Mouse (Mus musculus): ENCODE results near the gene Apoe.

Gene Apoe

DNA sequence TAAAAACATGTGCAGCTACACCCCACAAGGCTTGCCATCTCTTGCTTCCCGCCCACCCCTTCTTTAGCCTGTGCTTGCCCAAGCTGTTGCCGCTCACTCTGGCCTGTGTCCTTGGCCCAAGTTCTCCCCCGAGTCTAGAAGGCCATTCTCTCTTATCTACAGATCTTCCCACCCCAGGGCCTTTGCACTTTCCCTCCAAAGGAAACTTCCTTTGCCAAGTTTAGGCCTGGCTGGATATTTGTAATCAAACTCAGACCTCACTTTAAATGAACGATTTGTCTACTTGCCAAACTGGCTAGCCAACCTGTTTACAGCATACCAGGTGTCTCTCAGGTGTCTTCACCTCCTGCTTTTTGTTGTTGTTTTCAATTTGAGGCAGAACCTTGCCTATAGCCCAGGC, 8.1 kb downstream of the Apoe start:
- peak; percentile 82; the same call in 1 of the 2 replicates for TF ChIP-seq GATA4 (IDR thresholded peaks at IDR 0.05; ENCODE audit: insufficient replicate concordance, low read length)

DNA sequence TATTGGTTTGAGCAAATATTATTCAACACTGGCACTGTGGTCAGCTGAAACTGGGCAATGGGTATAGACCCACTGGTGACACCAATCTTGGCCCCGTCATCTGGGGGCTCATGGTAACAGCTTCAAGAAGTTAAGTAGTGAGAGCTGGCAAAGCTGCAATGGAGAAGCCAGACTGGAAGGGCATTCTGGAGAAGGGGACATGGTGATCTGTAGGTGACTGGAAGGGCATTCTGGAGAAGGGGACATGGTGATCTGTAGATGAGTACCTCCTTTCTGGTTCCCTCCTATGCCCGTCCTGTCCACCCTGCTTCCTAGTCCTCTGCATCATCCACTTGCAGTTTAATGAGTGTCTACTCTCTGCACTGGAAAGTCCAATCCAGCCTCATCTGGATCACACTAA, 10.4 kb downstream of the Apoe start:
- no peak for TF ChIP-seq GATA4 (IDR thresholded peaks at IDR 0.05; ENCODE audit: insufficient replicate concordance, low read length)

DNA sequence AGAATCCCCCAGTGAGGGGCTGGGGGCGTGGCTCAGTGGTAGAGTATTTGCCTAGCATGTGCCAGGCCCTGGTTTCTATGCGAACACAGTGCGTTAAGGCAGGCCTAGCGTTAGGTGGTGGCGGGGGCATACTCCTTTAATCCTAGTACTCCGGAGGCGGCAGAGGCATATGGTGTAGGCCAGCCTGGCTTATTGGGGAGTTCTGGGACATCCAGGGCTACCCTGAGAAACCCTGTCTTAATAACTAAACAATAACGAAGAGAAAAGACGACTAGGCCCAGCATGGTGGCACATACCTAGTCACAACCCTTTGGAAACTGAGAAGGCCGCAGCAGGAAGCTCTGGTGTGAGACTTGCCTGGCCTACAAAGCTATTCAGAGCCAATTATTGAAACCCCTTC, 10.9 kb downstream of the Apoe start:
- no peak for TF ChIP-seq GATA4 (IDR thresholded peaks at IDR 0.05; ENCODE audit: insufficient replicate concordance, low read length)

DNA sequence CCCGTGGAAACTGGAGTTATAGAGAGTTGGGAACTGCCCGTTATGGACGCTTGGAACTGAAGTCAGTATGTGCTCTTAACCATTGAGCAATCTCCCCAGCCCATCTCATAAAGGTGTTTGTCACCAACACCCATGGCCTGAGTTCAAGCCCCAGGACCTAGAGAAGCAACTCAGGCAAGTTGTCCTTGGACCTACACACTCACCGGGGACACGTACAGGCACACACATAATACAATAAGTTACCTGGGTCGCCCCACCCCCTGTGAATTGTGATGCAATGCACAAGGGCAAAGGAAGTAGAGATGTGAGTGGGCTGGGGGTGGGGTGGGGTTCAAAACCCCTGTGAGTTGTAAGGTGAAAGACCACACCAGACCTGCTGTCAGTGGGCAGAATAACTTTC, 12.5 kb downstream of the Apoe start:
- TF ChIP-seq GATA4 (IDR thresholded peaks at IDR 0.05; ENCODE audit: insufficient replicate concordance, low read length), result no peak

DNA sequence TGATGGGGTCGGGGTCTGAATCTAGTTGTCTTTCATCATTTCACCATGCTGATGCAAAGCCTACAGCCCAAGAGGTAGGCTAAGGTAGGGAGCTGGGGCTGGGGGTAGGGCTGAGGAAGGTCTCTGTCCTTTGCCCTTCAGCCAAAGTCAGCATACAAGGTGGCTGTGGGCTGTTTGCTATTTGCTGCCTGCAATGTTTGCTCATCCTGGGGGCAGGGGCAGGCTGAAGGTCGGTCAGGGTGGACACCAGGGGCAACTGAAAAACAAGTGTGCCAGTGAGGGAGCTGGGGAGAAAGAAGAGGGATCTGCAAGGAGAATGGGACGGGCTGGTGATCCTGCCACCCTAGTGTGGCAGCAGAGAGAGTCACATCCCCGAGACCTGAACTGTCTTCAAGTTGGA, 13.6 kb downstream of the Apoe start:
- no peak for TF ChIP-seq GATA4 (IDR thresholded peaks at IDR 0.05; ENCODE audit: insufficient replicate concordance, low read length)

DNA sequence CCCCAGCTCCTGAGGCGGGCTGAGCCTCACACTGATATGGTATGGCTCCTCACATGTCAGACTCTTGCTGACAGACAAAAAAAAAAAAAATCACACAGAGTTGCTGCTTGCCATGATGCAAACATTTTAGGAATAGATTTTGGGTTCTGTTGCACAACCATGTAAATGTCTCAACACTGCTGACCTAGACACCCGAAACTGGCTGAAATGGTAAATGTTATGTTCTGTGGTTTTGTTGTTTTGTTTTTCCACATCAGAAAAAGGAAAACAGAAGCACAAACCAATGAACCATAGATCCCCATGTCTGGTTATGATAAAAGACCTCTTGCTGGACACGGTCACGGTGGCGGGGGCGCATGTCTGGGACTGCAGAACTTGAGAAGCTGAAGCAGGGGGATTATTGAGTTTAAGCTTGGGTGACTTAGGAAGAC, 15.2 kb downstream of the Apoe start:
- TF ChIP-seq GATA4 (IDR thresholded peaks at IDR 0.05; ENCODE audit: insufficient replicate concordance, low read length), result no peak

DNA sequence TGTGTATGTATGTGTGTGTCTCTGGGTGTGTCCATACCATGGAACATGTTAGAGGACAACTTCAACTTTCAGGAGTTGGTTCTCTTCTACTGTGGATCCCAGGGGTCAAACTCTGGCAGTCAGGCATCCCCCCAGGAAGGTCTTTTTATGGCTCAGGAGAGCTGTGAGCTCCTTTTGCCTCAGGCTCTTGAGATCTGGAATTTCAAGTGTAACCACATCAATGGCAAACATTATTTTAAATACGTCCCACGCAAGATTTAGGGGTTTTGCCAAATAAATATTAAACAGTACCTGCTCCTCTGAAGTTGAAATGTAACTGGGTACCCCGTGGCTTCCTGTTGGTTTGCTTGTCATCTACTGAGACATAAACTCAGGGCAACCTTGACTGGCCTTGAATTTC, 16.0 kb downstream of the Apoe start:
- TF ChIP-seq GATA4 (IDR thresholded peaks at IDR 0.05; ENCODE audit: insufficient replicate concordance, low read length), result no peak

DNA sequence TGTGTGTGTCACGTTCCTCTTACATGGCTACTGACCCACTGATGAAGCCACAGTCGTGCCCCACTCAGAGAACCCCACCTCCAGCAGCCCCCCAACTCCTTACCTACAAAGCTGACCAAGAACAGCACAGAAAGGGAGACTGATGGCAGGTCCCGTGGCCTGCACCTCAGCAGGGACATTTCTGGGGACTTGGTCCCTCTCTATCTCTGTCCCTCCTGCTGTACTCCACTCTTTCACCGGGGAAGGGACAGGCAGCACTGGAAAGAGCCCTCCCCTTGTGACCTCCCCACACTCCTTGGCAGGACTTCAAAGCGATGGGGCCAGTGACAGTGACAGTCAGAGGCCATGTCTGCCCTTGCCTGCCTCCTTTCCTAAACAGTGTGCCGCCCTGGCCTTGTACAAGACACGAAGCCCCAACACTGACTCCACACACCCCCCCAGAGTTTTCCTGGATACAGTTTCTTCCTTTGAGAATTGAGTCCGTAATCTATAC, 17.7 kb downstream of the Apoe start, which contains the start of the genes Gm44805 and Apoc4:
Gene Gm44805 (minus strand): TSS at position 222 of the 493 bp plus-strand sequence.
Gene Apoc4 (minus strand): TSS at position 278 of the 493 bp plus-strand sequence.
- peak; percentile 18; the same call in 1 of the 2 replicates for TF ChIP-seq GATA4 (IDR thresholded peaks at IDR 0.05; ENCODE audit: insufficient replicate concordance, low read length)

DNA sequence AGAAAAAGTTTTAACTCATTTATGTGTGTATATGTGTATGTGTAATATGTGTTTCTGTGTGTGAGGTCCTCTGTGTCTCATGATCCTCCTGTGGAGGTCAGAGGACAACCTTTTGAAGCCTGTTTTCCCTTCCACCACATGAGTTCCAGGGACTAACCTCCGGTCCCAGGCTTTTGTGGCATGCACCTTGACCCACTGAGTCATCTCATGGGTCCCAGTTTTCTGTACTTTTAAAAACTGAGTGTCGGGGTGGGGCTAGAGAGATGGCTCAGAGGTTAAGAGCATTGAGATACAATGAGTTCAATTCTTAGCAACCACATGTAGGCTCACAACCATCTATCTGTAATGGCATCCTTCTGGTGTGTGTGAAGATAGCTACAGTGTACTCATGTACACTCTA, 18.3 kb downstream of the Apoe start:
- TF ChIP-seq GATA4 (IDR thresholded peaks at IDR 0.05; ENCODE audit: insufficient replicate concordance, low read length), result no peak

DNA sequence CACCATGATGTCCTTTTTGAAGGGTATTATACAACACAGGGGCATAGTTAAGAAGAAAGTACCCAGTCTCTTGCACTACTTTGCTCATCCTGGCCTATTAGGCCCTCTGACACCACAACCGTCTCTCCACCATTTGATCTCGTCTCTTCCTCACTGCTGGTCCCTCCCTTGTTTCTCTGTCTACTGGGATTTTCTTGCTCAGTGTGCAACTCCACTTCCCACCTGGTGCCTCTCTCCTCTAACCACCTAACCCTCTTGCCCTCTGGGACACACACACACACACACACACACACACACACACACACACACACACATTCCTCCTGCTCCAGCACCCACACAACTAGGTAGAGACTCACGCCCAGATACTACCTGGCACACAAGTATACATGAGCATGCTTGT, 20.1 kb downstream of the Apoe start:
- no peak for TF ChIP-seq GATA4 (IDR thresholded peaks at IDR 0.05; ENCODE audit: insufficient replicate concordance, low read length)

DNA sequence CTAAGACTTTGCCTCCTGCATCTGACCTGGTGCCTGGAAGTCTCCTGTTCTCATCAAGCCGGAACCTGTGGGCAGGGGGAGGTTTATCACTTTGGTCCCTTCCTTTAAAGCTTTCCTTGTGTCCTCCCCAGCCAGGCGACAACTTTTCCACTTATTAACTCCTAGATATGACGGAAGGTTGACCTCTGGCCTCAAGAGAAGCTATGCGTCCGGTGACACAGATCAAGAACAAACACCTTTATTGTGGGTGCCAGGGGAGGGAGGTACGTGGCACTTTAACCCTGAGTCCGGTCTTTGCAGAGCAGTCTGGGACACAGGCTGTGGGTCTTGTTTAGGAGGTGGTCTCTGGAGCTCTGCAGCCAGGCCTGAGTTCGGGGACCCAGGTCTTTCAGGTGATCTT, 21.1 kb downstream of the Apoe start, which contains the start of gene Apoc2:
Gene Apoc2 (minus strand): TSS at position 70 of the 400 bp plus-strand sequence.
- no peak for TF ChIP-seq GATA4 (IDR thresholded peaks at IDR 0.05; ENCODE audit: insufficient replicate concordance, low read length)

DNA sequence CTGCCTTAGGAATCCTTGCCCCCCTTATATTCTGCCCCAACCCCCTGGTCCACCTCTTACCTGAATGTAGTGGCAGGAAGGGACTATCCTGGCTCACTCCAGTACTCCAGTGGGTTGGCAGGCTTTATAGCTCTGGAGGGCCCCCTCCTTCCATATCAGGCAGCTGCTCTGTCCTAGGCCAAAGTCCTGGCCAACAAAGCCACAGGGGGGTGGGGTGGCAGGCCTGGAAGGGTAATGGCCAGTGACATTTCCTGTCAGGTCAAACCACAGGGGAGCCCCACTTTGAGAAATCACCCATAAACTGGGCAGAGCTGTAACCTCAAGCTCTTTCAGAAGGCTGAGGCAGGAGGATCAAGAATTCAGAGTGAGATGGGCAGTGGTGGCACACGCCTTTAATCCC, 22.3 kb downstream of the Apoe start:
- no peak; the same call in 1 of the 2 replicates for TF ChIP-seq GATA4 (IDR thresholded peaks at IDR 0.05; ENCODE audit: insufficient replicate concordance, low read length)

DNA sequence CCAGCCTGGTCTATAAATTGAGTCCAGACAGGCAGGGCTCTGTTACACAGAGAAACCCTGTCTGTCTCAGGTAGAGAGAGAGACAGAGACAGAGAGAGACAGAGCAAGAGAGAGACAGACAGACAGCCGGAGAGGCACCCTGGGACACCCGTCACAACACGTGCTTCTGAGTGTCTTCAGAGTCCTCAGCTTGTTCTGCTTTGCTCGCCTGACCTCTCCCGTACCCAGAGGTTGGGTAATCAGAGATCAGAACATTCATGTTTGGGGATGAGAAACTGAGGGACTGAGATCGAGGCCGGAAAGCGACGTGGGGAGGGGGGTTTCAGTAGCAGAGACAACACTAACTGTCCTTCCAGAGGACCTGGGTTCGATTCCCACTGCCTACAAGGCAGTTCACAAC, 23.2 kb downstream of the Apoe start:
- no peak for TF ChIP-seq GATA4 (IDR thresholded peaks at IDR 0.05; ENCODE audit: insufficient replicate concordance, low read length)

DNA sequence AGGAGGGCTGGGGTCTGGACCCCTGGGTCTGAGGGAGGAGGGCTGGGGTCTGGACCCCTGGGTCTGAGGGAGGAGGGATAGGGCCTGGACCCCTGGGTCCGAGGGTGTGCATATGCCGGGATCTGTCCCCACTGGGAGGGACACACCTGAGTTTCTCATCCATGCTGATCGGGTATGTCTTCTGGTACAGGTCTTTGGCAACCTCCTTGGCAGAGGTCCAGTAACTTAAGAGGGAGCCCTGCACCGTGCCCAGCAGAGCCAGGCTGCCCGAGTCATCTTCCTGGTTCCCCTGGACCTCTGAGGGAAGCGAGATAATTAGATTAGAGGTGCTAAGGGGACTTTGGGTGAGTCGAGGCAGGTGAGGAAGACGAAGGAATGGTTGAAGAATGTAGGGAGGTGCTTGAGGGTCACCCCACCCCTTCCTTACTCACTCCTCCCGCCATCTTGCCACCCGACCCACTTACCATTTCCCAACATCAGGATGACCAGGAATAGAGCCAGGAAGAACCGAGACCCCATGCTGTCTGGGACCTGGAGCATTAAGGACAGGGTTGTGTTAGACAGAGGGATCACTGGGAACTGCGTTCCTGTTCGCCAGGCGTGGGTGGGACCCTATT, 25.8 kb downstream of the Apoe start:
- TF ChIP-seq GATA4 (IDR thresholded peaks at IDR 0.05; ENCODE audit: insufficient replicate concordance, low read length), result no peak

DNA sequence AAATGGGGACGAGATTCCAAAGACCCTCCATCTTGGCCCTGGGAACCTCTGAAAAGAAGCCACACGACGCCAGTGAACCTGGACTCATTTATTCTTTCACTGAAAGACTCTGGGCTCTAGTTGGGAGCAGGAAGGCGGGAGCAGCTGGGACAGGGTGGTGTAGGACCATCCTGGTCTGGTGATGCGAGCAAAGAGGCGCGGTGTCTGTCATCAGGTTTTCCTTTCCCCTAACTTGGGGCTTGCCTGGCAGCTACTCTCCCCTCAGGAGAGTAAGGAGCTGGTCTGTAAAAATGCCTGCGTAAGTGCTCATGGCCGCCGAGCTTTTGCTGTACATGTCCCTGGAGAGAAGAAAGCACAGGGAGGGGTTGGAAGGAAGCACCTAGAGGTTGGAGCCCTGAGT, 27.5 kb downstream of the Apoe start:
- TF ChIP-seq GATA4 (IDR thresholded peaks at IDR 0.05; ENCODE audit: insufficient replicate concordance, low read length), result no peak

DNA sequence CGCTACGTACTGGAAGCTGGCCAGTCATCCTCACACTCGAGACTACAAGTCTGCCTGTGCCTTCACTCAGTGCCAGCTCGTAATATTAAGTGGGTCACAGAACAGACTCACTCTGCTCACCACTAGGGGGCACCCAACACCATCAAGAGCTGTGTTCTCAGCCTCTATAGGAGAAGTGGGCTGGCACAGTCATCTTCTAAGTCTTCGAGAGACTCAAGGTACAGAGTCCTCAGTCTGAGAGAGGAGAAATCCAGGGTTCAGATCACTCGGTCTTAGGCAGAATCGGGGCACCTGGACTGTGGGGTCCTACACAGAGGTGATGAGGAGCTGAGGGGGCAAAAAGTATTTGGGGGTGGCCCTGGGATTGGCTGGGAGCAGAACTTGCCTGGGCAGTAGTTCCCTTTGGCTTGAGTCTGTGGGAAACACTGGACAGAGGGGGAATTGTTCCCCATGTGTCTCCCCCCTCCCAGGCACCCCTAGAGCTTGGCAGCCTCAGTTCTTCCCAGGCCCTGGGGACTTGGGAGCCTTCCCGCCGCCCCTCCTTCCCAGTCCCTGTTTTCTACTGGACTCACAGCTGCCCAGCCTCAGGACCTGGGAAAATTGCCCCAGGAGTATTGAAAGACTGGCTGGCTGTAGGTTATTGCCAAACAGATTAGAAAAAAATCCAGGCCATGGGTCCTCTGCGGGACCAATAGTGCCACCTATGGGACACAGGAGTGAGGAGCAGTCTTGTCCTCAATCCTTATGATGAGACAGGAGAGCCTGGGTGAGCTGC, 29.9 kb downstream of the Apoe start:
- no peak for TF ChIP-seq GATA4 (IDR thresholded peaks at IDR 0.05; ENCODE audit: insufficient replicate concordance, low read length)
